Mouse (Mus musculus): ENCODE results near the gene Cbl.

Cbl gene

GRCm38 (mm10) chr9:44101490-44101889 lies 132.4 kb downstream of the Cbl start, which contains the start of gene Mfrp:
Gene Mfrp (plus strand): TSS chr9:44101729.
- DNase-seq (ENCODE audit: low read depth) = no peak

DNA sequence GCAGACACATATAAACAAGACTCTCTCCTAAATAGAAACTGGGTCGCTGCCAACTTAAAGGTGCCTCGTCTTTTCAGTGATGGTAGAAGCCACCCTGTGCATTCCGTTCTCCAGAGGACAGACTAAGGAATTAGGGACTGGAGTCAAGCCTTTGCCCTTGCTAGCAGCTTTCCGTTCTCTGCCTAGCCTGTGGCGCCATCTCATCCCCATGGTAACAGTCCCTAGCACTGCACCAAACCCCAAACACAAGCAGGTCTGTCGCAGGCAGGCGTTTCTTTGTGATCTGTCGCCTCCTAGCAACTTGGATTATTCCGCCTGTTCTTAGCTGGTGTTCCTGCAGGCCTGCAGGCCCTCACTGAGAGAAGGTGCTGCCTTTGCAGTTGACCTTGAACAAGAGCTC lies 137.3 kb downstream of the Cbl start:
- DNase-seq (ENCODE audit: low read depth) = no peak

GRCm38 (mm10) chr9:44095781-44096180 lies 138.1 kb downstream of the Cbl start:
- DNase-seq (ENCODE audit: low read depth) = no peak

DNA sequence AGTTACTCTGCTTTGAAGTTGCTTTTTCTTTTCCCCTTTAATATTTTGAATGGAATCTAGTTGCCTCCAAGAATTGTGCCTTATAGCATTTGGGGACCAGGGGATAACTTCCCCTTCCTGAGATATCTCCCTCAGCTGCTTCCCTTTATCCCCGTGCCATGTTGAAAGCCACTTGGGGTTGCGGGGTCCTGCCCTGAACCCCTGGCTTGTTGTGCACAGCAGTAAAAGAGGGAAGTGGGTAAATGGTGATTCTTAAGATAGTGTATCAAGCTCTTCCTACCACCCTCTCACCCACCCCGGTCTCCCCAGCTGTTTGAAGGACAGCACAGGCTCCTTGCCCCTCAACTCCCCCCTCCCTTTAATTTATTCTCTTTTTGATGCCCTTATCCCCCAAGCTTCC lies 139.1 kb downstream of the Cbl start:
- DNase-seq (ENCODE audit: low read depth) = no peak

DNA sequence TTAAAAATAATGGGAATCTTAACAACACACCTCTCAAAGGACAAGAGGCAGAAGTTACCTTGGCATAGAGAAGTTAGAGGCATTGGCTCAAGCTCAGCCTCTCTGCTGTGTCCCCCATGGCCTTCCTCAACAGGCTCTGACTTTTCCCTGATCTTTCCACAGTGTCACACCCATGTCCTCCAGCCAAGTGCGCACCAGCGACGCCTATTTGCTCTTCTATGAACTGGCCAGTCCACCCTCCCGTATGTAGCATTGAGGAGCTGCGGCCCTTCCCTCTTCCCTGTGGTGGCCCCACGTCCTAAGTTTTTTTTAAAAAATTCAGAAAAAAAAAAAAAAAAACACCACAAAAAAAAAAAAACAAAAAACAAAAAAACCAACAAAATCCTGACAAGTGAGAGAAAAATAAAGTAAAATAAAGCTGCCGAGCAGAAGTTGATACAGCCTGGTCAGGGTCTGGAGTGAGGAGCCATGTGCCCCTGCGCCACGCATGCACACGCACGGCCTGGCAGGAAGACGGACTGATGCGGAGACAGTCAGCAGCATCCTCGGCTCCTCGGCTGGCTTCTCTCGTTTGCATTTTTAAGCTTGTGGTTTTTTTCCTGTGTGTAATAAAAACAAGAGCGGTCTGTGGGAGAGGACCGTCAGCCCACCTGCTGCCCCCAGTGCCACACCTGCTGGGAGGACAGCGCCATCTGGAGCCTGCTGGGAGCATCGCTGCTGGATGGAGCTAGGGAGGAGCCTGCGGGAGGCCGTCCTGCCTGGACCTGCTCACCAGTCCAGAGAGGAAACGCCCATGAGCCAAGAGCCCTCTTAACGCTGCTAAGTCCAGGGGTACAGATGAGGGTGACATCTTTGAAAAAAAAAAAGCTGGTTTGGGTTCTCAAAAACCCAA lies 140.0 kb downstream of the Cbl start:
- DNase-seq (ENCODE audit: low read depth) = peak; percentile 36

Measured in c-Kit-positive CD71-positive TER-119-negative erythroid progenitor cells, embryonic 14.5 days (primary cell).